Mouse (Mus musculus) frontal cortex, adult (tissue): Measurements from ENCODE around the gene Trpc3.
"Not testable (repeated sequence)": the region's sequence is repeated elsewhere in the genome, so short reads cannot be mapped to it uniquely, and the experiment has no call there.

ENCODE experiments used
- ATAC-seq: cut with Nextera tagmentation; 2 replicates; pipeline ENCODE4 v1.9.2; 2017; ENCODE audit warnings: mild to moderate bottlenecking, moderate library complexity, mixed read lengths; ENCODE audit not compliant: low TSS enrichment

Trpc3 gene

GRCm38 (mm10) chr3:36599773-36600172 lies 90.2 kb downstream of the Trpc3 start:
- ATAC-seq, result not testable (repeated sequence)

GRCm38 (mm10) chr3:36598811-36599210 lies 91.2 kb downstream of the Trpc3 start:
- no peak for ATAC-seq

- ATAC-seq, result peak; percentile 98
Observed at GRCm38 (mm10) chr3:36571827-36572378, 118.1 kb downstream of the Trpc3 start, which contains the start of gene Ccna2. Ccna2 (minus strand) TSS chr3:36572150.

GRCm38 (mm10) chr3:36571361-36571826 lies 118.6 kb downstream of the Trpc3 start:
- no peak; the same call in 1 of the 2 replicates for ATAC-seq
